Mouse (Mus musculus) midbrain, embryonic 13.5 days (tissue): ENCODE measurements around the gene Pmel. TPM values are rescaled to one million over a fixed set of nuclear protein-coding genes. Genes with fewer than 3 reads are reported as not detected.
A peak's percentile ranks its signal among the peaks of the same experiment; 100 is the strongest.
"Not testable (repeated sequence)": the region's sequence is repeated elsewhere in the genome, so short reads cannot be mapped to it uniquely, and the experiment has no call there.

Source experiments
- ATAC-seq: fragments of 200-750 bp; cut with Nextera tagmentation; 2 replicates; pipeline ENCODE4 v1.8.0; 2017; ENCODE audit warnings: mild to moderate bottlenecking, moderate TSS enrichment, moderate library complexity
- H3K27ac ChIP-seq: fragments of 300-500 bp; sonication (generic); 2 replicates; pipeline ENCODE4 v1.5.1; 2015; ENCODE audit warnings: inconsistent platforms, mild to moderate bottlenecking, moderate library complexity
- H3K27me3 ChIP-seq: fragments of 300-500 bp; sonication (generic); 2 replicates; pipeline ENCODE4 v1.6.1; 2015; ENCODE audit warnings: mild to moderate bottlenecking, inconsistent platforms
- H3K36me3 ChIP-seq: fragments of 300-500 bp; sonication (generic); 2 replicates; pipeline ENCODE4 v1.6.1; 2015; ENCODE audit warnings: mild to moderate bottlenecking, inconsistent platforms
- H3K4me1 ChIP-seq: fragments of 300-500 bp; sonication (generic); replicated peaks from 2 replicates; pipeline ENCODE4 v1.6.1; 2015; ENCODE audit warnings: inconsistent platforms
- H3K4me2 ChIP-seq: fragments of 300-500 bp; sonication (generic); replicated peaks from 2 replicates; pipeline ENCODE4 v1.6.1; 2015; ENCODE audit warnings: moderate library complexity, mild to moderate bottlenecking, inconsistent platforms
- H3K4me3 ChIP-seq: fragments of 300-500 bp; sonication (generic); replicated peaks from 2 replicates; pipeline ENCODE4 v1.5.1; 2015; ENCODE audit warnings: mild to moderate bottlenecking, inconsistent platforms
- H3K9ac ChIP-seq: fragments of 300-500 bp; sonication (generic); replicated peaks from 2 replicates; pipeline ENCODE4 v1.6.1; 2015; ENCODE audit warnings: mild to moderate bottlenecking, inconsistent platforms
- H3K9me3 ChIP-seq: fragments of 300-500 bp; sonication (generic); 2 replicates; pipeline ENCODE4 v1.6.1; 2016; ENCODE audit warnings: mild to moderate bottlenecking, inconsistent platforms
- WGBS: fragments of 180-500 bp; shearing (Covaris S2); methylation state at CpG from one replicate; pipeline ENCODE4 v1.1.7; 2015; 5-methylcytosine and 5-hydroxymethylcytosine counted together
- polyA plus RNA-seq: library from polyadenylated mRNA; unstranded; fragments of >200 nt; fragmentation: Nextera tagmentation; extraction: Ambion mirVana; gene quantifications from 2 replicates; pipeline ENCODE4 v1.2.1, GENCODE M21; 2015

Gene Pmel
- polyA plus RNA-seq, 1 experiment from 2014 or later, result 0.09 TPM

DNA sequence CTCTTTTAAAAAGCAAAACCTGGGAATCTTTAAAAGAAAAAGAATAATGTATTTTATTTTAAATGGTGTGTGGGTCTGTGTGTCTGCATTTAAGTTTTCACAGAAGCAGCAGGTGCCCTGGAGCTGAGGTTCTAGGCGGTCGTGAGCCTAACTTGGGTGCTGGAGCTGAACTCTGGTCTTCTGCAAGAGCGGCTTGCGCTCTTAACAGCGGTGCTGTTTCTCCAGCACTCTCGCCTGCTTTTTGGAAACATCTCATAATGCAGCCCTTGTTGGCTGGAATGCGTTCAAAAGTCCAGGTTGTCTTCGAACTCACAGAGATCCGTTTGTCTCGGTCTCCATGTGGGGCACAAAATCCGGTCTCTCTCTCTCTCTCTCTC, 1.3 kb downstream of the Pmel start:
- ATAC-seq, result peak; percentile 58
- Histone ChIP-seq H3K9me3 (no peaks in the 10 kb centered on the region), H3K4me3 (peak overlapping the region; percentile 73), H3K4me1 (peaks cover 16% of the 10 kb centered on the region), H3K27me3 (peaks cover 3% of the 10 kb centered on the region; the same call in 1 of the 2 replicates), H3K36me3 (0 out of 2 replicates have a peak, but pooled peaks cover 3% of the 10 kb centered on the region), H3K9ac (peak overlapping the region; percentile 51), H3K4me2 (peak overlapping the region; percentile 89), H3K27ac (no peak overlapping the region)
- 11% methylated on average over 11 of the region's 11 CpGs for WGBS

GRCm38 (mm10) chr10:128711318-128711717, 7.3 kb downstream of the Pmel start:
- not testable (repeated sequence) for ATAC-seq, H3K36me3 ChIP-seq, H3K9ac ChIP-seq, H3K27me3 ChIP-seq, H3K4me3 ChIP-seq, H3K4me2 ChIP-seq, H3K9me3 ChIP-seq, H3K27ac ChIP-seq, H3K4me1 ChIP-seq
- 96% methylated on average over 7 of the region's 7 CpGs for WGBS

GRCm38 (mm10) chr10:128715559-128716537, 11.9 kb downstream of the Pmel start:
- ATAC-seq, result no peak
- Histone ChIP-seq H3K9me3 (no peaks in the 10 kb centered on the region), H3K4me2 (no peak overlapping the region), H3K9ac (no peak overlapping the region), H3K4me1 (no peaks in the 10 kb centered on the region), H3K4me3 (no peak overlapping the region), H3K27me3 (no peaks in the 10 kb centered on the region), H3K27ac (no peak overlapping the region), H3K36me3 (no peaks in the 10 kb centered on the region)
- WGBS, result 85% methylated on average over 19 of the region's 19 CpGs

DNA sequence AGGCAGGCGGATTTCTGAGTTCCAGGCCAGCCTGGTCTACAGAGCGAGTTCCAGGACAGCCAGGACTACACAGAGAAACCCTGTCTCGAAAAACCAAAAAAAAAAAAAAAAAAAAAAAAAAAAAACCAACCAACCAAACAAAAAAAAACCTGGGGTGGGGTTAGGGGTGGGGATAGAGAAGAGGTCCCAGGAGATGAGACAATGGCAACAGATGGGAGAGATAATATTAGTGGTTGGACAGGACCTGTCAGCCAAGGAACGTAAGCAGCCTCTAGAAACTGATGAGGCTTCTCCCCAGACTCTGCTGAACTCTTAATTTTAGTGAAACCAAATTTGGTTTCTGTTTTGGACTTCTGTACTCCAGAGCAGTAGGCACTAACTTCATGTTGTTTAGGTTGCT, 21.5 kb downstream of the Pmel start:
- 95% methylated on average over 3 of the region's 4 CpGs for WGBS
- H3K4me2 ChIP-seq, H3K9ac ChIP-seq, H3K4me1 ChIP-seq, H3K27ac ChIP-seq, H3K9me3 ChIP-seq, H3K4me3 ChIP-seq, H3K36me3 ChIP-seq, ATAC-seq, H3K27me3 ChIP-seq: not testable (repeated sequence)

GRCm38 (mm10) chr10:128728059-128728458, 24.1 kb downstream of the Pmel start:
- no peak overlapping the region for H3K4me3 ChIP-seq
- no peak overlapping the region for H3K9ac ChIP-seq
- no peak overlapping the region for H3K27ac ChIP-seq
- no peaks in the 10 kb centered on the region for H3K4me1 ChIP-seq
- H3K27me3 ChIP-seq, result peaks cover 5% of the 10 kb centered on the region; the same call in 1 of the 2 replicates
- no peak overlapping the region for H3K4me2 ChIP-seq
- WGBS, result 83% methylated on average over 5 of the region's 5 CpGs
- ATAC-seq, result no peak
- H3K36me3 ChIP-seq, result no peaks in the 10 kb centered on the region
- H3K9me3 ChIP-seq, result no peaks in the 10 kb centered on the region

- Histone ChIP-seq H3K4me3 (no peak overlapping the region), H3K27ac (no peak overlapping the region), H3K27me3 (peaks cover 5% of the 10 kb centered on the region; the same call in 1 of the 2 replicates), H3K4me1 (no peaks in the 10 kb centered on the region), H3K36me3 (no peaks in the 10 kb centered on the region), H3K9ac (no peak overlapping the region), H3K9me3 (no peaks in the 10 kb centered on the region), H3K4me2 (no peak overlapping the region)
- peak; percentile 30; the same call in 1 of the 2 replicates for ATAC-seq
- 21% methylated on average over 10 of the region's 10 CpGs for WGBS
Measured at GRCm38 (mm10) chr10:128731002-128731433, 27.0 kb downstream of the Pmel start.

DNA sequence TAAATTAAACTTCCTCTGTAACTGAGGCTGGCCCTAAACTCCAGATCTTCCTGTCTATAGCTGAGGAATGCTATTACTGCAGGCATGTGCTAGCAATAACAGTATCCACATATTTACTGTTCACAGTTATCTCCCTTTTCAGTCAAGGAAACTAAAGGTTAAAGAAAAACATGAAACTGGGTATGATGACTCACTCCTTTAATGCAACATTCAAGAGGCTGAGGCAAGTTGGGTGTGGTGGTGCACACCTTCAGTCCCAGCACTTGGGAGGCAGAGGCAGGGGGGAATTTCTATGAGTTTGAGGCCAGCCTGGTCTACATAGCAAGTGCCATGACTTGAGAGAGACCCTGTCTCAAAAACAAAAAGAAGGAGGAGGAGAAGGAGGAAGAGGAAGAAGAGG, 28.0 kb downstream of the Pmel start:
- Histone ChIP-seq H3K9me3 (no peaks in the 10 kb centered on the region), H3K9ac (no peak overlapping the region), H3K4me2 (no peak overlapping the region), H3K27me3 (peaks cover 5% of the 10 kb centered on the region; the same call in 1 of the 2 replicates), H3K27ac (no peak overlapping the region), H3K4me1 (no peaks in the 10 kb centered on the region), H3K4me3 (no peak overlapping the region), H3K36me3 (no peaks in the 10 kb centered on the region)
- no peak for ATAC-seq

GRCm38 (mm10) chr10:128737435-128737834, 33.4 kb downstream of the Pmel start:
- Histone ChIP-seq H3K36me3 (no peaks in the 10 kb centered on the region), H3K4me1 (peaks cover 4% of the 10 kb centered on the region; the same call in 1 of the 2 replicates), H3K9ac (0 out of 2 replicates have a peak overlapping the region, but pooled peaks have one; percentile 23), H3K27me3 (peaks cover 18% of the 10 kb centered on the region), H3K4me3 (0 out of 2 replicates have a peak overlapping the region, but pooled peaks have one; percentile 11), H3K4me2 (peak overlapping the region; percentile 43), H3K9me3 (no peaks in the 10 kb centered on the region), H3K27ac (no peak overlapping the region)
- 3% methylated on average over 15 of the region's 15 CpGs for WGBS
- ATAC-seq, result no peak

DNA sequence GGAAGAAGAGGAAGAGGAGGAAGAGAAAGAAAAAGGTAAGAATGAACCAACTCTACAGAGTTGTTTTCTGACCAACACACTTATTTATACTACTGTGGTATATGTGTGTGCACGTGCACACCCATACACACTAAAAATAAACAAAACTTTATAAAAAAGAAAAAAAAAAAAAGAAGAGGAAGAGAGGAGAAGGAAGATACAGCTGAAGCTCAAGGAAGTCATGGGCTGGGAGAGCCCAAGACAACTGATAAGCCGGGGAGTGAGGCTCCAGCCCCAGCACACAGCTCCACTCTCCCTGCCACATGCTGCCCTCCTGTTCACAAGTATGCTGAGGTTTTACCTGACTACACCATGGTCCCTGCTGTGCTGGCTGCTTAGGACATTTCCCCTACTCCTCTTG, 36.3 kb downstream of the Pmel start:
- H3K27me3 ChIP-seq, result peaks cover 47% of the 10 kb centered on the region
- H3K9ac ChIP-seq, result no peak overlapping the region
- peaks cover 24% of the 10 kb centered on the region for H3K4me1 ChIP-seq
- H3K27ac ChIP-seq, result no peak overlapping the region
- no peaks in the 10 kb centered on the region for H3K36me3 ChIP-seq
- 78% methylated on average over 2 of the region's 2 CpGs for WGBS
- no peak for ATAC-seq
- no peak overlapping the region for H3K4me2 ChIP-seq
- H3K9me3 ChIP-seq, result no peaks in the 10 kb centered on the region
- no peak overlapping the region for H3K4me3 ChIP-seq

DNA sequence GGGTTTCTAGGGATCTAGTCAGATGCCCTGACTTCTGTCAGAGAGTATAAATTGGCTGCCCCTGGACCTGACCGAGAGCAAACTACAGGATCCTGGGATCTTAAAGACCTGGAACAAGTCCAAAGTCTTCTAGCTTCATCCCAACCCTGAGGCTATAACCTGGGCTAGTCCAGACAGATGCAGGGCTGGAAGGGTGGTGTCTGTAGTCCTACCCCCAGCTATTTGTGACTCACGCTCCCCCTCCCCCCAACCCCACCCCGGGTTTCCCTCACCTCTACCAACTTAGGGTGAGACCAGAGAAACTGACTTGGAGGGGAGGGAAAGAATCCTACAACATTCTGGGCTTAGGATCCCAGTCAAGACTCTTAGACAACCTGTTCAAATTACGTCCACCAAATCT, 38.6 kb downstream of the Pmel start:
- Histone ChIP-seq H3K9me3 (no peaks in the 10 kb centered on the region), H3K4me1 (peaks cover 25% of the 10 kb centered on the region), H3K27ac (no peak overlapping the region), H3K4me3 (peak overlapping the region; percentile 53; the same call in 1 of the 2 replicates), H3K27me3 (peaks cover 60% of the 10 kb centered on the region), H3K36me3 (no peaks in the 10 kb centered on the region), H3K4me2 (no peak overlapping the region), H3K9ac (no peak overlapping the region)
- no peak for ATAC-seq
- 42% methylated on average over 4 of the region's 4 CpGs for WGBS

DNA sequence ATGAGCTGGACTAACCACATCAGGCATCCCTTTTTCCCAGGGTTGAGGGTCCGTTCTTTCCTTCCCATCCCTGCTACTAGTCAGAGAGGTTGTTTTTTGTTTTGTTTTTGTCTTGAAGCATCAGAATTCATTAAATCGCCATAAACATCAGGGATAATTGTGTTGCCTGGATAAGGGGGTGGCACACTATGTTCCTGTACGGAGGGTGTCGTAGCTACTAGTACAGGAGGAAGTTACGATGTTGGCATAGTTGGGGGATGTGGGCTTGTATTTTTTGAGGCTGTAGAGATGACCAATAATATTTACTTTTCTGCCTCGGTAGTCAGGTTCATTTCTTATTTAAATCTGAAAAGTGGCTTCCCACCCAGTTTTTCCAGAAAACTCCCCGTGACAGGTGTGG, 39.2 kb downstream of the Pmel start:
- Histone ChIP-seq H3K27me3 (peaks cover 60% of the 10 kb centered on the region), H3K4me1 (peaks cover 25% of the 10 kb centered on the region), H3K36me3 (no peaks in the 10 kb centered on the region), H3K4me2 (peak overlapping the region; percentile 85), H3K9me3 (no peaks in the 10 kb centered on the region), H3K9ac (peak overlapping the region; percentile 71), H3K4me3 (peak overlapping the region; percentile 53), H3K27ac (no peak overlapping the region)
- WGBS, result 7% methylated on average over 7 of the region's 7 CpGs
- no peak for ATAC-seq

GRCm38 (mm10) chr10:128743791-128744191, 39.8 kb downstream of the Pmel start:
- H3K9me3 ChIP-seq, result no peaks in the 10 kb centered on the region
- peaks cover 25% of the 10 kb centered on the region for H3K4me1 ChIP-seq
- no peak overlapping the region for H3K27ac ChIP-seq
- H3K27me3 ChIP-seq, result peaks cover 60% of the 10 kb centered on the region
- no peaks in the 10 kb centered on the region for H3K36me3 ChIP-seq
- H3K4me2 ChIP-seq, result peak overlapping the region; percentile 85
- 1% methylated on average over 27 of the region's 37 CpGs for WGBS
- peak overlapping the region; percentile 53 for H3K4me3 ChIP-seq
- peak overlapping the region; percentile 71 for H3K9ac ChIP-seq
- ATAC-seq, result peak; percentile 16; the same call in 1 of the 2 replicates
